Mouse (Mus musculus) monocyte, adult 59 days (primary cell): ENCODE data around the gene Gm3259. TPM values are rescaled to one million over a fixed set of nuclear protein-coding genes. Genes with fewer than 3 reads are reported as not detected.

ENCODE experiments used
- total RNA-seq, 2 experiments: library from RNA; stranded (reverse); gene quantifications; one replicate each; pipeline ENCODE4 v1.2.4; 2023

Gene Gm3259
- total RNA-seq, result not detected

GRCm38 (mm10) chr5:95305611-95306010, at the start of gene Gm3259:
Gm3259 (plus strand) TSS chr5:95305911.

GRCm38 (mm10) chr5:95272668-95273067, 33.0 kb upstream of the Gm3259 start, which contains the start of gene Gm10424:
Gm10424 (minus strand) TSS chr5:95272768.

Other genes starting within 250 kb of the Gm3259 start
- not detected for gene Gm7942, start 199.0 kb upstream of the Gm3259 start, total RNA-seq
- not detected for gene Gm16513, start 123.3 kb upstream of the Gm3259 start, total RNA-seq
- not detected for gene Gm10424, start 33.1 kb upstream of the Gm3259 start, total RNA-seq
- not detected for gene D5Ertd577e, start 150.9 kb downstream of the Gm3259 start, total RNA-seq
- not detected for gene Gm3286, start 204.8 kb downstream of the Gm3259 start, total RNA-seq